Mouse (Mus musculus) spleen, postnatal 4 days (tissue): ENCODE results near the gene Zbtb26.

Experiments
- DNase-seq, 2 experiments: peaks; one replicate each; pipeline ENCODE4 v3.0.0; 2022; ENCODE audit warnings: low spot score in 2 of 2

The Zbtb26 gene

DNA sequence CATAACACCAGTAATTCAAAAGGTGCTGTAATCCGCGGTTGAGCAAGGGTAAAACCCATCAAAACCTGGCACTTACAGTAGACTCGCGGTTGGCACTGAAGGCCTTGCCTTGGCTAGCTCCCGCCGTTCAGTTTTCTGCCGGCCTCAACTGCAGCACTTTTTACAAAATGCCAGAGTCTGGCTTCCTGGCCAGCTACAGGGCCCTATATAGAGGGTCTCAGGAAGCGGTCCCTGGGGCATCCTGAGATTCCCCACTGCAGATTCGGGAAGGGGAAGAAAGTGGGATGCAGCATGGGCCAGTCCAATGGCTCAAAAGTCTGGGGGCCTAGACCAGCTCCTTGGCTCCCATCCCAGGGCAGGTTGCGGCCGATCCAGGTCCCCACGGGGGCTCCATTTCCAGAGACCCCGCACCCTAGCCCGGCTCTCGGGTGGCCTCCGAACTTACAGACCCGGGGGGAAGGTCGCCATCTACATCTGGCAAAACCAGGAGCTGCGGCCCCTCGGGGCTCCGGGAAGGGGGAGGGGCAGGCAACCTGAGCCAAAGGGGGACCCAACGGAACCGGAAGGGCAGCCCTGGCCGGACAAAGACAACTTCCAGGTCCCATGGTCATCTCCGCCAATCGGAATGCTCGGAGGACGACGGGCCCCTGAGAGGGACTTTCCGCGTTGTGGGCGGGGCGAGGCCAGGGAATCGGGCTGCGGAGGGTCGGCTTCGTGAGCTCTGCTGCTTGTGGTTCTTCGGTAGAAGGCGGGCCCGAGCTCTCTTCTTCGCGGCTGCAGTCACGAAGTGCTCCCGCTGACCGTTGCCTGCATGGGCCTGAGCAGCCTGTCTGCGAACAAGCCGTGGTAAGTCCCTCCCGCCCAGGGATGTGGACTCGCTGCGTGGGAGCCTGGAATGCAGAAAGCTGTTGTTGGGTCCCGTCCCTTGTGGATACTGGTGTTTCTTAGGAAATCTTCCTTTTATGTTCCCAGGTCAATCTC, at the start of gene Zbtb26, which contains the start of the genes Zbtb6 and Rabgap1:
Zbtb26 (minus strand) TSS at position 525 of the 981 bp plus-strand sequence.
Zbtb6 (minus strand) TSS at position 561 of the 981 bp plus-strand sequence.
Rabgap1 (plus strand) TSS at position 669 of the 981 bp plus-strand sequence.
- DNase-seq, result peak; percentile 93 to 96

DNA sequence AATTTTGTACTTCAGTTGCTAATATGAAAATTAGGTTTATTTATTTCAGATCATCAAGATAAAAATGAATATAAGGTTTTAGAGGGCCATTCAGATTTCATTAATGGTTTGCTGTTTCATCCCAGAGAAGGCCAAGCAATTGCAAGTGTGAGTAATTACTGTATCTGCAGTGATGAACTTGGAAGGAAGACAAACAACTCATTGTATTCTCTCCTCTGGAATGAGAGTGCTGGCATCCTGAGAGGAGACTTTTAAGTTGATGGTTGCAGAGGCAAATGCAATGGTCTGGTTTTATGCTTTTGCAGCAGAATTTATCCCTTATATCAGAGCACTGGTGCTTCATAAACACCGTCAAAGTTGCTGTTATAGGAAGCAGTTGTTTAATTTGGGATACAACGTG, 46.0 kb upstream of the Zbtb26 start:
- DNase-seq, result no peak

- no peak for DNase-seq
Observed at GRCm38 (mm10) chr2:37486408-37486807, 43.5 kb upstream of the Zbtb26 start.

DNA sequence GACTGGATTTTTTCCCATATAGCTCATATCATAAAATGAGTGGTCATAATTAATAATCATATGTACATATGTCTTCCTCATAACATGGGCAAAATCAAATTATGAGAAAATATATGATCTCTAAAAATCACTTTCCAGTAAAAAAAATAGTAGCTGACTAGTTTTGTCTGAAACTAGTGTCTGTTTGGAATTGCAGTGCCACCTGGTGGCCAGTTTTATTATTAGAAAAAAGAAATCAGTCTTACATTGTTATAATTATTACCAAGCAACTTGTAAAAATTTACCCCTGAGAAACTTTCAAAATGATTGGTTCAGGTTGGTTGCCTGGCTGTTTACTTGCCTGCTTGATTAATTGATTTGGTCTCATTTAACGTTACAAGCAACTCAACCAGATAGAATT, 42.4 kb upstream of the Zbtb26 start:
- DNase-seq, result peak; percentile 21 to 67

DNA sequence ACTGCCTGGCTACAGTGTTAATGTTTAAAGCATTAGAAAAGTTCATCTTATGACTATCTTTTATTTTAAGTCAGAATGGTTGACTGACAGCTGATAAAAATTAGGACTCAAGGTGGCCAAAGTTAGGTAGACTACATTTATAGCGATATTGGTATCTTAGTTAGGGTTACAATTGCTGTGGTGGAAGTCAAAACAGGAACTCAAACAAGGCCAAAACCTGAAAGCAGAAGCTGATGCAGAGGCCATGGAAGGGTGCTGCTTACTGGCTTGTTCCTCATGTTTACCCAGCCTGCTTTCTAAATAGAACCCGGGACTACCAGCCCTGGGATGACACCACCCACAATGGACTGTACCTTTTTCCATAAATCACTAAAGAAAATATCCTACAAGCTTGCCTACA, 41.2 kb upstream of the Zbtb26 start:
- DNase-seq, result no peak

- DNase-seq, result no peak
Observed at GRCm38 (mm10) chr2:37480039-37480438, 37.1 kb upstream of the Zbtb26 start.

GRCm38 (mm10) chr2:37479559-37479958, 36.6 kb upstream of the Zbtb26 start:
- DNase-seq, result no peak

GRCm38 (mm10) chr2:37466266-37466665, 23.3 kb upstream of the Zbtb26 start:
- DNase-seq, result no peak

- no peak for DNase-seq
Observed at GRCm38 (mm10) chr2:37460707-37461106, 17.8 kb upstream of the Zbtb26 start.

DNA sequence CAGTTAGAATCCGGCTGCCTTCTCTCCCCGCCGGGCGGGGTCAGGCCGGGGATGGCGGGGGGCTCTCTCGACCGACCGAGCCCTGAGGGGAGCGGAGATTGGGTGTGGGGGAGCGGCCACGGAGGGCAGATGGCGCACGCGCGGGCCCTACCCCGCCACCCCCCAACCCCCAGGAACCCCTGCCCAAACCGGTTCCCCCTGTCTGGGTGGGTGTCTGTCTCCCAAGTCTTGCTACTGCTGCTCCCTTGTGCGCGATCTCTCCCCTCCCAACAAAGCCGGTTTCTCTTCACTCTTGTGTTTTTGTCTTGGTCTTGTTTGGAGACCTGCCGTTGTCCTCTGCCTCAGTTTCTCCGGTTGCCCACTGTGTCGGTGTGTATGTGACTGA, 9.4 kb upstream of the Zbtb26 start:
- DNase-seq, result no peak

GRCm38 (mm10) chr2:37451667-37452375, 8.9 kb upstream of the Zbtb26 start:
- peak; percentile 93 to 96 for DNase-seq

- no peak for DNase-seq
Observed at GRCm38 (mm10) chr2:37431609-37432008, 11.3 kb downstream of the Zbtb26 start.

DNA sequence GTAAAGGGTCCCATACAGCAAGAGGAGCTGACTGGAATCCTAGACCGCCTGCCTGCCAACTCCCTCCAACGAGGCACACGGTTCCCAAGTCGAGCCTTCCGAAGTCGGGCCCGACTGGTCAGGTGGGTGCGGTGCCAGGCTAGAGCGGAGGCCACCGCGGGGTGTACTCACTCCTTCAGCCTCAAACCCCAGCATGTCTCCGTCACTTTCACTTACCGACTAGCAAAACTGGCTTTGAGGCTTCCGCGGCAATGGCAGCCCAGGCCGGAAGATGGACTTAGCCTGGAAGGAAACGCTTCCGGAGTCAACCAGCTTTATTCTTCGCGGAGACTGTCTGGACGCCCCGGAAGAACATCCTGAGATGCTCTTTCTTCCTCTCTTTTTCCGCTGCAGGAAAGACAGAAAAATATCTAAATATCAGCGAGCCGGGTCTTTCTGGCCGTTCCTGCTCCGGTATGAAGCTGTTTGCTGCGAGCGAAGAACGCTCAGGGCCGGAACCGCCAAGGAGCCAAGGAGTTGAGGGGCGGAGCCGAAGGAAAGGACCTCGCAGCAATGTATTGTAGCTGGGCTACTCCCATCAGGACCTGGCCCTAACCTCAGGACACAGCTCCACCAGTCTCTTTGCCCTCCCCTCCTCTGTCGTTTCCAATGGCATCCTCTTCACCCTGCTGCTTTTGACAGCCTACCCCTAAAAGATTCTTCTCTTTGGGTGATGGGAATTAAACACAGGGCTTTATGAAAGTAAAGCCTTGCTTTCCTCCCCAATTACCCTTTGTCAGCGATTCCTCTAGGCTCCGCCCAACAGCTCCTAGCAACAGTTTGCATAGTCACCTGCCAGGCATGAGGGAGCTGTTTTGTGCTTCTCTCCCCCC, 12.1 kb downstream of the Zbtb26 start:
- DNase-seq, result peak; percentile 74 to 84

- DNase-seq, result no peak
Observed at GRCm38 (mm10) chr2:37423671-37424070, 19.3 kb downstream of the Zbtb26 start.

DNA sequence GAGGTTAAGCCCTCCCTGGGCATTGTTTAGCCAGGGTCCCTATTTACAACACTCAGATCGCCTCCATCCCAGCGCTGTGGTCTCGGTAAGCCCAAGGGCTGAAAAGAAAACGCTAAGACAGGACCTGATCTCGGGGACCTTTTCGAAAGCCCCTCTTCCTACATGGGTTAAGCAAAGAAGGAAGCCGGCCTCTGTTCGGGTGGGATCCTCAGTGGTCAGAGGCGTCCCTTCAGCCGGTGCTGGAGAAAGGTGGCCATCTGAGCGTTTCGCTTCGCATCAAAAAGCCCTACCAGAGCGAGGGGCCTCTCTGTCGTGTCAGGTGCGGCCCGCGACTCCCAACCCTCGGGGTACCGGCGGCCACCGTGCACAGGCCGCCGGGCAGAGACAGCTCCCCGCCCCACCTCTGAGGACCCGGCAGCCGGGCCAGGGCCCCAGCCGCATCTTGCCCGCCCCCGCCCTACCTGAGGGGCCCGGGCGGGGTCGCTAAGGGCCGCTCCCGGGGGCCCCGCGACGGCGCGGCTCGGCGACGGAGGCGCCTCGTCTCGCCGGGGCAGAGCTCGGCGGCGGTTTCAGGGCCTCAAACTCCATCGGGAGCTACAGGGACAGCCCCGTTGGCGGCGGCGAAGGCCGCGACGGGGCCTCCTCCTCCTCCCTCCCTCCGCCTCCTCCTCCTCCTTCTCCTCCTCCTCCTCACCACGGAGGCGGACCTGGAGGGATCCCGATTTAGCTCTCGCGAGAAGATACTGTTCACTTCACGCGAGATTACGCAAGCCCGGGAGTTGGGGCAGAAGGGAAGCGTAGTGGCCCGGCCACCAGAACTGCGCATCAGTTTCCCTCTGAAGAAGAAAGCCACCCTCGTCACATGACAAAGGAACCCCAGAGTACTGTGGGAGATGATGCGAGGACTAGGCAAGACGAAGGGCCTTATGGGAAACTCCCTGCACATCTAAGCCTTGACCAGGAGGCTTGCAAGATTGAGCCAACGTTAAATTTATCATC, 20.3 kb downstream of the Zbtb26 start, which contains the start of gene Rc3h2:
Rc3h2 (minus strand) TSS at position 598 of the 999 bp plus-strand sequence.
- peak; percentile 94 to 95 for DNase-seq

- DNase-seq, result no peak
Observed at GRCm38 (mm10) chr2:37421903-37422302, 21.0 kb downstream of the Zbtb26 start.

DNA sequence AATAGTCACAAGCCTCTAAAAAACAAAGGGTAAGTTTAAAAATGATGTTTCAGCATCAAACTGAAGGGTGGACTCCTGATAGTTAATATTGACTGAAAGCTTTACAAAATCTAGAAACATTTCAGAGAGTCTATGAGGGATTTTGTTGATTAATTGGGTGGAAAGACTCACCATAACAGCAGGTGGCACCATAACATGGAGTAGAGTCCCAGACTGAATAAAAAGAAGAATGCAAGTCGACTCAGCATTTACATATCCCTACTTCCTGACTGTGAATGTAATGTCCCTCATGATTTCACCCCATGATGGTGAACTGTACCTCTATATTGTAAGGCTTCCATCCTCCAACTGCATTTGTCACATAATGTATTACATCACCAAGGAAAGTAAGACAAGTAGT, 47.4 kb downstream of the Zbtb26 start:
- no peak for DNase-seq

DNA sequence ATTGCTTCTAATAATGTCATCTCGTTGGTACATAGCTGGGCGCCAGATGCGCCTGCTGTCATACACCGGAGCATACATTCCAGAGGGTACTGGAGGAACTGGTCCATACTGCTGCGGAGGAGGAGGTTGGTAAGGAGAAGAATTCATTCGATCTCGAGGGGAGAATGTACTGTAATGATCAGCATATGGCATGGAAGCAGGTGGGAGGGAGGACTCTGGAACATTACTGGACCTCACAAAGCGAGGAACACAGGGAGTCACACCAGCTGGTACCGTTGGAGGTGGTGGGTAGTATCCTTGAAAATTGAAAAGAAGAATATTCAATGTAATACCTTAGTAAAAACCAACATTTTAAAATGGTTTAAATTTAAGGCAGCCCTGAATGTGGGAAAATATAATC, 60.0 kb downstream of the Zbtb26 start:
- DNase-seq, result no peak
